Mouse (Mus musculus): ENCODE measurements at regions not wholly inside any gene's neighbourhood (a gene's known extent, or its start where the extent isn't known, plus 50 kb on each side); places are given as distances from the start of the nearest gene placed in this dataset.

DNA sequence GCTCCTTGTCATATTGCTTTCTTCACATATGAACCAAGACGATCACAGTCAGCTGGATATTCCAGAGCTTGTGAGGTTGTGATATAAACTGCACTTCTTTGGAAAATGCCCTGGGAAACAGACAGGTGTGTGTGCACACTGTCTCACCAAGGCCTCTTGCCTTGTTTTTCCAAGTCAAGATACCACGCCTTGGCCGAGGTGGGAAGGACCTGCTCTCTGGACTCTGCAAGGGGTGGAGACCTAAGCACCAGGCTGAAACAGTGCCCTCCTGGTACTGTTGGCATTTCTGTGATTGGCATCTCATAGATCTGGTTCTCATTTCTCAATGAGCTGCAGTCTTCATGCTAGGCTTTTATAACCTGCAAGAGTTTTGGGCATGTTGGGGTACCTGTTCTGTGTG, 73.2 kb upstream of the Nkx2-2 start:
- TF ChIP-seq CTCF (conservative IDR thresholded peaks at IDR 0.05; ENCODE audit: low read length) (no peak), NANOG (IDR thresholded peaks at IDR 0.05; ENCODE audit: borderline replicate concordance, low read length) (no peak), POU5F1 (IDR thresholded peaks at IDR 0.05; ENCODE audit: borderline replicate concordance, low read length) (no peak)
